Mouse (Mus musculus) liver, embryonic 14.5 days (tissue): ENCODE data around the gene Pank1.

Source experiments
- CTCF ChIP-seq: IDR thresholded peaks from 2 replicates; pipeline ENCODE4 v1.5.1; 2016; ENCODE audit warnings: antibody characterized with exemption, low read depth, control low read depth
- EP300 ChIP-seq: IDR thresholded peaks from 2 replicates; pipeline ENCODE4 v1.6.1; 2016; ENCODE audit warnings: antibody characterized with exemption, low read depth

GRCm38 (mm10) chr19:34805071-34805470 lies 74.2 kb downstream of the Pank1 start:
- TF ChIP-seq CTCF (no peak), EP300 (no peak)
